Mouse (Mus musculus): ENCODE results near the gene Plxnc1. TPM values are rescaled to one million over a fixed set of nuclear protein-coding genes. Genes with fewer than 3 reads are reported as not detected.

Plxnc1 gene
- total RNA-seq, 2 experiments from 2014 or later, result 39.2 to 40.9 TPM

DNA sequence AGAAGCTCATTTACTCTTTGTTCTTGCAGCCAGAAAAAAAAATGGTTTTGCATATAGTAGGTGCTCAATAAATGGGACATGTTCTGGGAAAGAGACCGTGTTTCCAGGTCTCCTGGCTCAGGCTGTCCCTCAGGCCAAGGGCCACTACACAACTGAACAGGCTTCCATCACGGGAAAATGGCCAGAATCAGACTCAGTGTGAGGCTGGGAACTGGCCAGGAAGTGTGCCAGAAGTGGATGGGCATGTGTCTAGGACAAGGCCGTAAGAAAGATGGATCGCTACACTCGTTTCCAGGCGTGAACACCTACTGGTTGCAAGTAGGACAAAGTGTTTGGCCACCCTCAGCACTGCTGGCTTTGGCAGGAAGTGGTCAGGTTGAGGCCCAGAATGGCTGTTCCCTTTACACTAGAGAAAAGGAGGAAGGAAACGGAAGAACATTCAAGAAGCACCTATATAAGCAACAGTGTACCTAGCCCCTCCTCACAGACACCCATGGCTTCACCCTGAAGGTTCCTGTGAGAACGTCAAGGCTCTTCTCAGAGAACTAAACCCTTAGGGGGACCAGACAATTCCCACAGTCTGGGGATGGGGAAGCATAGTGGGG, 98.0 kb downstream of the Plxnc1 start:
- intact Hi-C loops (cut with DNase I), result no loop called here
- no peak for DNase-seq (ENCODE audit: low spot score in 2 of 2)

- intact Hi-C loops (cut with DNase I), result no loop called here
- no peak for DNase-seq (ENCODE audit: low spot score in 2 of 2)
Observed at GRCm38 (mm10) chr10:94844692-94845091, 99.9 kb downstream of the Plxnc1 start.

DNA sequence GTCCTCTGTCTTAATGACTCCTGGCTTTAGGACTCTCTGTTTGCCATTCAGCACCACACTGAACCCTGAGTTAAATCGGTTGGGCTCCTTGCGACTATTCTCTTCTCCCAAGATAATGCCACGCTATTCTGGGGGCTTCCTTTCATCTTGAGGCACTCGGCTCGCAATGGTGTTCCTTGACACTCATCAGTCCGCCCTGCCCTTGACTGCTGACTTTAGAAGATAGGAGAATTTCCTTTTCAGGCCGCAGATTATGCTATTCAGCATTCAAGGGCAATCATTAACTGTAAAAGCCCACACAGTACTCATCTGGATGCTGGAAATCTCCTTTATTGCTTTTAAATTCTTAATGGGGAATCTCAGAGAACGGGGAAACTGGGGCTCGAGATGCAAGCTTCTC, 108.8 kb downstream of the Plxnc1 start:
- intact Hi-C loops (cut with DNase I), result no loop called here
- DNase-seq (ENCODE audit: low spot score in 2 of 2), result no peak

GRCm38 (mm10) chr10:94829407-94829806, 115.2 kb downstream of the Plxnc1 start:
- peak; percentile 95 to 97 for DNase-seq (ENCODE audit: low spot score in 2 of 2)
- intact Hi-C loops (cut with DNase I), result loop anchor here (5.0 kb wide), 1 partner anchor 113 kb away; the partner anchor contains the start of gene Plxnc1

DNA sequence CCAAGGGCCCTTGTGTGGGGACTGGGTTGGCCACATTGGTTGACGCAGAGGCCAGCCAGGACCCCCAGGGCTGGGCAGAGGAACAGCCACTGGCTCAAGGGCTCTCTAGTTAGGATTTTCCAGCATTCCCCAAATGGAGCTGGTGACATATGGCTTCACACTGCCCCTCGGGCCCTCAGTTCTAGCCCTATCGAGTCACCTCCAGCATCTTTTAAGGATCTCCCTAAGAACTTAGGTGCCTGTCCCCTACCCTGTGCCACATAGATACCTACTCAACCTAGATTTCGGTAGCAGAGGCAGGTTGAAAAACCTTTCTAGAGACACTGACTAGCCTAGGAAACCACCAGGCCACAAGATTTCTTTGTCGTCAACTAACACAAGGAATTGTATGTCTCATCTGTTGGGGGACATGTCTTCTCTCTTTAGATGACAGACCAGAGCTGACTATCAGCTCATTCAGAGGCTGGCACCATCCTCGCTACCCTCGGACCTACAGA, 115.9 kb downstream of the Plxnc1 start:
- intact Hi-C loops (cut with DNase I), result loop anchor here (5.0 kb wide), 1 partner anchor 114 kb away; the partner anchor contains the start of gene Plxnc1

GRCm38 (mm10) chr10:94827890-94828733, 116.5 kb downstream of the Plxnc1 start:
- no peak for DNase-seq (ENCODE audit: low spot score in 2 of 2)
- intact Hi-C loops (cut with DNase I), result loop anchor here (5.0 kb wide), 1 partner anchor 114 kb away; the partner anchor contains the start of gene Plxnc1

More for the DNA sequence above, 115.9 kb downstream of the Plxnc1 start:
- no peak for DNase-seq (ENCODE audit: low spot score in 2 of 2)

DNA sequence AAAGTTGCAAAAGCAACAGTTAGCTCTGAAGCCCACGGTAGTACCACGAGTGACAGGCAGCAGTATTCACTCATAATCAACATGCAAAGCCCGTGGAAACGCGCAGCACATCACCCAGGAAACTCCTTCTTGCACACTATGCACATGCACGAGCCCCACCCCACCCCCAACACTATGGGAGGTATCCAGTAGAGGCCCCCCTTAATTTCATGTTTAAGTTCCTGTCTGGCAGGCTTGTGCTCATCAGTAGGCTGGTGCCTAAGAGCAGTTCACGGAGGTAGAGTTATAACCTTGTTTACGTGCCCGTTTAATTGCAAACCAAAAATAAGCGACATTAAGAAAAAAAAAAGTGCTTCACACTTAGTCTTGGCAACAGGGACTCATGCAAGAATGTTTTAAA, 117.3 kb downstream of the Plxnc1 start:
- no peak for DNase-seq (ENCODE audit: low spot score in 2 of 2)
- intact Hi-C loops (cut with DNase I), result loop anchor here (5.0 kb wide), 1 partner anchor 115 kb away; the partner anchor contains the start of gene Plxnc1

- DNase-seq (ENCODE audit: low spot score in 2 of 2), result no peak
- intact Hi-C loops (cut with DNase I), result loop anchor here (5.0 kb wide), 1 partner anchor 116 kb away; the partner anchor contains the start of gene Plxnc1
Observed at GRCm38 (mm10) chr10:94826436-94826835, 118.2 kb downstream of the Plxnc1 start.

GRCm38 (mm10) chr10:94825951-94826350, 118.7 kb downstream of the Plxnc1 start:
- DNase-seq (ENCODE audit: low spot score in 2 of 2), result no peak
- intact Hi-C loops (cut with DNase I), result loop anchor here (5.0 kb wide), 1 partner anchor 116 kb away; the partner anchor contains the start of gene Plxnc1

DNA sequence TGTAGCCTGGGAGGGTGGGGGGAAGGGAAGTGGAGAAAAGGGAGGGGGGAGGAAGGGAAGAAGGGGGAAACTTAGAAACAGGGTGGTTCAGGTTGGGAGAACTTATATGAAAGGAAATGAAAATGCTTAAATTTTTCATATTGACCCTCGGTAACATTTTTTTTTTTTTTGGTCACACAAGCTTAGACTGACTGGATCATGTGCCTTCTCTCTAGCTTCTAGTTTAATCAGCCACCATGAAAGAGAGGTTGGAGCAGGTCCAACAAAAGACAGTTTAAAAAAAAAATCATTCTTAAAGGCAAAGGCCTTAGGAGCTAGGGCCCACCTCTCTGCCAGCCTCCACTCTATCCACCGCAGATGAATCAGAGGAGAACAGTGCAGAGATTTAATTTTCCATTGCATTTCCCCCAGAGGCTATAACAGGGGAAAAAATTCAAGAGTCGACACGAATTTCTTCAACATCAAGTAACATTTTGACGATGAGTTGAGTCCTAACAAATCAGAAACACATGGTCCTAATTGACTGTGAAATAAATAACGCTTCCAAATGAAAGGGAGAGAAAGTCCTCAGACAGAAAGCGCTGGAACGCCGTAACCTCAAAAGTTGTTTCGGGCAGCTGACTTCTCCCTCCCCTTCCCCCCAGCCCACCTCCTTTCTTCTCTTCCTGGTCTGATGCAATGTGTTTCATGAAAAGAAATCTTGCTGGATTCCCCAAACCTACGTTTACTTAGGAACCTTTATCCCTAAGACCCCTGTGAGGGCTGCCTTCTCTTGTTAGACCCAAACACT, 120.5 kb downstream of the Plxnc1 start:
- DNase-seq (ENCODE audit: low spot score in 2 of 2), result no peak
- intact Hi-C loops (cut with DNase I), result no loop called here

GRCm38 (mm10) chr10:94818781-94819665, 125.6 kb downstream of the Plxnc1 start:
- intact Hi-C loops (cut with DNase I), result no loop called here
- DNase-seq (ENCODE audit: low spot score in 2 of 2), result no peak

DNA sequence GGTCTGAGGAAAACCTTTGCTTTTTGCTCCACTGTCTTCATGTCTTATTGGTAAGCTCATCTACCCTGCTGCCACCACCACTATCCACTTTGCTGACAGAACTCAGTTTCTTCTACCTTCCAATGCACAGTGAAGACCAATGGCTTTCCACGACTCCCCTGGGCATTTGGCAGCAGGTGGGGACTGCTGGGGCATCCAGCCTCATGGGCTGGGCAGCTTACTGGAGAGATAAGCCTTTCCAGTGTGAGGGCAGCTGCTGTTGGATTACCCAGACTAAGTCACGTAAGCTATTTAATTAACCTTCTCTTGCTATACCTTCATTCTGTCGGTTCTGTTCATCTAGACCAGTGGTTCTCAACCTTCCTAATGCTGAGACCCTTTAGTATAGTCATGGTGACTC, 126.5 kb downstream of the Plxnc1 start:
- intact Hi-C loops (cut with DNase I), result no loop called here
- no peak for DNase-seq (ENCODE audit: low spot score in 2 of 2)

- intact Hi-C loops (cut with DNase I), result no loop called here
- DNase-seq (ENCODE audit: low spot score in 2 of 2), result peak in 1 of 2 experiments; percentile 34
Observed at GRCm38 (mm10) chr10:94811907-94812851, 132.5 kb downstream of the Plxnc1 start.

- intact Hi-C loops (cut with DNase I), result loop anchor here (10.0 kb wide), 1 partner anchor 185 kb away; no protein-coding TSS in a partner anchor
- DNase-seq (ENCODE audit: low spot score in 2 of 2), result no peak
Observed at GRCm38 (mm10) chr10:94809946-94810472, 134.6 kb downstream of the Plxnc1 start.

- DNase-seq (ENCODE audit: low spot score in 2 of 2), result no peak
- intact Hi-C loops (cut with DNase I), result loop anchor here (10.0 kb wide), 1 partner anchor 183 kb away; no protein-coding TSS in a partner anchor
Observed at GRCm38 (mm10) chr10:94808275-94808674, 136.4 kb downstream of the Plxnc1 start.

- DNase-seq (ENCODE audit: low spot score in 2 of 2), result no peak
- intact Hi-C loops (cut with DNase I), result loop anchor here (10.0 kb wide), 1 partner anchor 183 kb away; no protein-coding TSS in a partner anchor
Observed at GRCm38 (mm10) chr10:94807323-94807722, 137.3 kb downstream of the Plxnc1 start.

- intact Hi-C loops (cut with DNase I), result loop anchor here (10.0 kb wide), 1 partner anchor 180 kb away; no protein-coding TSS in a partner anchor
- no peak for DNase-seq (ENCODE audit: low spot score in 2 of 2)
Observed at GRCm38 (mm10) chr10:94804909-94805220, 139.8 kb downstream of the Plxnc1 start.
